Mouse (Mus musculus): ENCODE data around the gene Inpp5f.

DNA sequence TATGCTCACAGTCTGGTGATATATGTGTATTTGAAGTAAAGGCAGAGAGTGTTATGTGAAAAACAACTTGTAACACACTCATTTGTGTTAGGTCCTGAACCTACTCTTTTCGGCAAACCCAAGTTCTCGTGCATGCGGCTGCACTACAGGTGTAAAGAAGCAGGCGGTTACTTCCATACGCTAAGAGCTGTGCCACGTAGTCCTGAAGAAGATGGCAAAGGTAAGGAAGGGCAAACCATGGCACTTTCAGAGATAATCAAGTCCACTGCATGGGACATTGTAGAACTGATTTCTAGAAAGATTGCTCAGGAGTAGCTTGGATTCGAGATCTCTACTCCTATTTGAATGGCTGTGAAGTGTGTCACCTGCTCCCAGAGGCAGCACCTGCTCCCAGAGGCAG is 81.0 kb downstream of the Inpp5f start:
- TF ChIP-seq EP300 (IDR thresholded peaks at IDR 0.05; ENCODE audit: low read depth), result no peak
- TF ChIP-seq CTCF (IDR thresholded peaks at IDR 0.05; ENCODE audit: low read depth), result no peak

All from liver, postnatal 0 days (tissue).